Mouse (Mus musculus) frontal cortex, postnatal 10 days (tissue): ENCODE results near the gene Kdm8.
A peak's percentile ranks its signal among the peaks of the same experiment; 100 is the strongest.

Experiments used
- DNase-seq, 2 experiments: peaks; one replicate each; pipeline ENCODE4 v3.0.0; 2022; ENCODE audit warnings: low spot score in 2 of 2, mixed read lengths in 1 of 2

Gene Kdm8

DNA sequence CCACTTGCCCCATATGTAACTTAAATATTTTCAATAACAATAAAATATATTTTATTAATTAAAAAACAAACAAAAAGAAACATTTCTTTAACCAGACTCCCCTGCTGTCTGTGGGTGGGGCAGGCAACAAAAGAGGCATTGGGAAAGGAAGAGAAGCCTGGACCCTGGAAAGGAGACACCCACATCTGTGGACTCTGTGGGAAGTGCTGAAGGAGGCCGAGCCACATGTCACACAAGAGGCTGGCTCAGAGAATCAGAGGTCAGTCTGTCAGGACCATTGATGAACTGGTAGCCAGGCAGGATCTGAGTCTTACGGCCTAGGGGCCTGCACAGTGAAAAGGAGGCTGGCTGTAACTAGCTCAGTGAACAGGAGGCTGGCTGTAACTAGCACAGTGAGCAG lies 17.7 kb downstream of the Kdm8 start:
- no peak for DNase-seq

GRCm38 (mm10) chr7:125469937-125470336 lies 25.5 kb downstream of the Kdm8 start:
- peak in 1 of 2 experiments; percentile 61 for DNase-seq

- no peak for DNase-seq
Measured at GRCm38 (mm10) chr7:125470901-125471300, 26.4 kb downstream of the Kdm8 start.

GRCm38 (mm10) chr7:125471991-125472741 lies 27.7 kb downstream of the Kdm8 start:
- DNase-seq: peak; percentile 38 to 66

- no peak for DNase-seq
Measured at GRCm38 (mm10) chr7:125474535-125474934, 30.1 kb downstream of the Kdm8 start.

DNA sequence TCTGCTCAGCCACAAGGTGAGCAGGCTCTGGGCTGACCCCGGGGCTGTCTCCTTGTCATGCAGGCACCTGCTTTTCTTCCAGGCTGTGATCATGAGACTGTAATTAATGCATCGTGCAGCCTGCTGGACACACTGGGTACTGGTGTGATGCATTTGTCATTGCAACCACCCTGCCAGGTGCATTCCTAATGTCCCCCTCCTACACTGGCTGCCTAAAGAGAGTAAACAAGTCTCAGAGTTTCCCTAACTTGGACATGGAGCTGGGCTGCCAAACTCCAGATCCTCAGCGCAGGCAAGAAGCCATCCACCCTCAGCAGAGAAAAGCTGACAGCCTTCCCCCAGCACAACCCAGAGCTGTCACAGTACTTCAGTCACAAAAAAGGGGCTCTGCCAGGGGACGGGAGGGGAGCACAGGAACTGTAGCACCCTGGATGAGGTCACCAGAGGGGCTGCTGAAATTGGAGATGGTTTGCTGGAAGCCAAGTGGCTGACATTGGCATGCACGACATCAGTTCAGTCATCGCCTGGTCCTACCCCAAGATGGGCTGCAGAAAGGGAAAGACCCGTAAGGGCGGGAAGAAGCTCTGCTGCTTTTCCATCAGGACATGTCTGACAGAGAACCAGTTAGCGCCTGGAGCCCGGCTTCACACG lies 31.2 kb downstream of the Kdm8 start:
- no peak for DNase-seq

DNA sequence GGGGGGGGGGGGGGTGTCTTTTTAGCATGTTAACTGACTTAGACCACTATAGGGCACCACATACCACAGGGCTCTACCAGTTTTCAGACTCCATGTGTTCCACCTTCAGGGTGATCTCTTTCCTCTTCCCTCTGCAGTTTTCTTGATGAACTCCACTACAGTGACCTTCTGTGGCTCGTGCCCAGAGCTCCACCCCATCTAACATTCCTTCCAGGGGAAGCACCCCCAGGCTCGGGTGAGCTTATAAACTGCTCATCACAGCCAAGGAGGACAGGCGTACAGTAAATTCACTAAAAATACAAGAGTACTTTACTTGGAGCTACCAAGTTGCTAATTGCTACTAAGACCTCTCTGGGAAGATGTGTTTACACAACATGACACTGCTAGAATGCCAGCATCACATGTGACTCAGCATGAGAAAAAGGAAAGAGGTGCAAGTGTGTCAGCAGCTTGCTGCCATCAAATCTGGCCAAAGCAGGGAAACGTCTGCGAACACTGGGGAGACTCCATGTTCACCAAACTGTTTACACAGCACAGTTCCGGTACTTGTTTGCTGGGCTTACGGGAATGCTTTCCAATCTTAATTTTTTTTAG lies 34.0 kb downstream of the Kdm8 start:
- DNase-seq: no peak

- no peak for DNase-seq
Measured at GRCm38 (mm10) chr7:125480518-125480917, 36.0 kb downstream of the Kdm8 start.

DNA sequence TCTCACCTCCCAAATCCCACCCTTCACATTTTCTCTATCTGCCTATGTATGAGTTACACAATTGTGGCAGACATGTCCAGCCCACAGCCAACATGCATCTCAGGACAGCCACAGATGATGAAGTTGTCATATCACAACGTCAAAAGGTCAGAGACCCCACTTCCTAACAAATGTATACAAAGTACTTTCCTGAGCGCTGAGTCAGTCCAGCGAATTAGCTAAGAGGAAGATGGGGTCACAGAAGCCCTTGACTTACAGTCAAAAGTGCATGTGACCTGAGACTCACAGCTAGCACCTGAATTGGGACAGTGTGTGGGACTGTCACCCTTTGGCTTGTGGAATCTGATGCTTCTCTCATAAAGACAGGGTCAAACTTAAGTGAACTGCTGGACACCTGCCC lies 37.9 kb downstream of the Kdm8 start:
- no peak for DNase-seq

GRCm38 (mm10) chr7:125482886-125483285 lies 38.4 kb downstream of the Kdm8 start:
- DNase-seq: no peak

DNA sequence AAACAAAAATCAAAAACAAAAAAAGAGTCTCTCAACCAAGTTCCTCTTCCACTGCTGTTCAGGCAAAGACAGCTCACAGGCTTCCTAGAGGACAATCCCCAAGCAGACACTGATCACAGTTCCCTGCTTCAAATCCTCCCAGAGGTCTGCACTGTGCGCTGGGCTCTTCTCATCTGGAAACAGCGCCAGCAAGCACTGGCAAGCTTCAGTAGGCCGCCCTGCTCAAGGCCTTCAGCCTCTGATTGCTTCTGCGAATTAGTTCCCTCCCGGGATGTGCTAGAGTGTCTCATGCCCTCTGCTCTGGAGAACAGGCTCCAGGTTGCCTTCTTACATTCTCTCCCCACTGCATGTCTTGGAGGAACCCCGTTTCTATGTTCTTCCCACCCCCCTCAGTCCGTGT lies 40.3 kb downstream of the Kdm8 start:
- no peak for DNase-seq

DNA sequence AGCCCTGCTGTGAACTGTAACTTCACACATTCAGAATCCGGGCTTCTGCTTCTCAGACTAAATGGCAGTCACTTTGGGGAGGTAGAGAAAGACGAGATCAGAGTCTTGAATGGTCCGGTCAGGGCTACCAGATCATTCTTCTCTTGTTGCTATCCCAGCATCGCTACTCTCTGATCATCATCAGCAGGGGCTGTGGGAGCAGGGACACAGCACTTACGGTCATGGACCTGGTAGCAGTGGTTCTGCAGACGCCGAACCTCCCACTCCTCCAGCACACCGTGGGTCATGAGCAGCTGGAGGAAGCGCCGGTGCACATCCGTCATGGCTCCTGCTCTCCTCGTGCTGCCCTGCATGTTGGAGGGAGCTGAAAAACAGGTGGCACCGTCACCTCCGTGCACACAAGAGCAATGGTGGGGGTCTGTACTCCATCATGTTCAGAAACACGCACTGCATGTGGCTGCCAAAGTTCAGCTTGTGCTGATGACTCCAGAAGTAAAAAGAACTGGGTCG lies 41.7 kb downstream of the Kdm8 start:
- no peak for DNase-seq

GRCm38 (mm10) chr7:125487126-125487525 lies 42.6 kb downstream of the Kdm8 start:
- no peak for DNase-seq

- no peak for DNase-seq
Measured at GRCm38 (mm10) chr7:125488706-125489105, 44.2 kb downstream of the Kdm8 start.

GRCm38 (mm10) chr7:125489636-125490035 lies 45.2 kb downstream of the Kdm8 start:
- no peak for DNase-seq

- DNase-seq: peak; percentile 94 to 95
Measured at GRCm38 (mm10) chr7:125490947-125491735, 46.7 kb downstream of the Kdm8 start, which contains the start of gene Nsmce1. Gene Nsmce1 (minus strand): TSS chr7:125491596.

DNA sequence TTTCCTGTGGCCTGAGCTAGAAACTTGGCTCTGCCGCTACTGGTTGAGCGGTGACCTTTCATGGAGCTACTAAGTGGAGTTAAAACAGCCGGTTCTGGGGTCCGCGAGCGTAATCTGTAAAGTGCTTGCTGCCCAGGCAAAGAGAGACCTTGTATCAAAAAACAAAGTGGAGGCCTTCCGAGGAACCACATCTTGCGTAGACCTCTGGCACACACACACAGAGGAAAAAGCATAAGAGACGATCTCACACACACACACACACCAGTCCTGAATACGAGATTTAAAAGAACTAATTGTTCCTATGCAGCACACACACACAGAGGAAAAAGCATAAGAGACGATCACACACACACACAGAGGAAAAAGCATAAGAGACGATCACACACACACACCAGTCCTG lies 47.3 kb downstream of the Kdm8 start:
- DNase-seq: no peak

- DNase-seq: no peak
Measured at GRCm38 (mm10) chr7:125492551-125492950, 48.1 kb downstream of the Kdm8 start.

DNA sequence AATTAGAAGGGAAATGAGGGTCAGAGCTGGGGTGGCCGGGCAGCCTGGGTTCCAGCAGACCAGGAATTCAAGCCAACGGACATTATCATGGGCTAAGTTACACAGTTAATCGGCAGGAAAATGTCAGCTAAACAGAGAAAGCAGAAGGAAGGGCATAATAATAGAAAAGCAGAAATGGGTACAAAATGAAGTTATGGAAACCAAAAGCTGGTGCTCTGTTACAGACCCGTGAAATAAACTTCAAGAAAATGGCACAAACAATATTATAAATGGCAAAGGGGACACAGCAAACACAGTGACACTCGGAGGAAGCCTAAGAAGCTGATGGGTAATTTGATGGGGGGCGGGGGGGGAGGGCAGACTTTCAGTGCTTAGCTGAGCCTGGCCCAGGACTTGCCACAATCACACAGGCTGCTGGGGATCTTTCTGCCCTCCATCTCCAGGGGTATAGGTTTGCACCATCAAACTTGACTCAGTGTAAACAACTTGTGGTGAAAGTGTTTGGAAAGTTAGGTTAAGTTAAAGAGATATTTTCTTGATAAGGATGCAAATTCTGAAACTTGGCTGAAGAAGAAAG lies 51.5 kb downstream of the Kdm8 start:
- DNase-seq: no peak

DNA sequence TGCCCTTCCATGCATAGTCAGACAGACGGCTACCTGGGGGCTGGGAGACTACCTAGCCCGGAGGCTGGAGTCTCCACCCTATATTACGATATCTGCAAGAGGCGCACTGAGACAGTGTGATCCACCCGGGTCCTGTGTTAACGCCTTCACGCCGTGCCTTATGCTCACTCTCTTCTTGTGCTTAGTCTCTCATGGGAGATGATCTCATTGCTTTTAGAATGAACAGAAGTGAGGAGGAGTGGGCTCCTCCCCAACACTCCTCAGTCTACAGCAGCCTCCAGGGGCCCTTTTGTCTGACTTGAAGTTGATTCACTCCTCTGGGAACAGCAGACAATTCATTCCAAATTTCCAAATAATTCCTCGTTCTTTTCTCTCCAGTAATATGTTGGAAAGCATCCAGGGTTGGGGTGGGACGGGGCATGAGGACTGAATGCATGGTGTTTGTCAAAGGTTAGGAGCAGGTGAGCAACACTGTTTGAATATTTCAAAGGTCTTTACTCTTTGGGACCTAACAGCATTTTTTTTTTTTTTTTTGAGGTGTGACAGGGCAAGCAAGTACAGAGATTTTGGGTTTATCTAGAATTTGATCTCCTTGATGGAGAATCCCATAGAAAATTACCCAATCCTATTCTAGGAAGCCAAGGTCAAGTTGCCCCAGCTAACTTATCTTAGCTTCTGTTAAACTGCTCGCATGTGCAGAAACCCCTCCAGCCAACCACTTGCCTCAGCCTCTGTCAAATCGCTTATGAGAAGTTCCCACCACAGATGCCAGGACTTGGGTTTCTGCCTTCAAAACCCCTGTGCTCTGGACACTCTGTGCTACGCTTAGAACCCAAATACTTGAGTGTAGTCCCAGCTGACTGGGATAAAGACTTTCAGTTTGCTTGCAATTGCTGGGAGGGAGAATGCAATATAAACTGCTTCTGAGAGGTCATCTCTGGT lies 55.7 kb downstream of the Kdm8 start:
- DNase-seq: no peak
